Mouse (Mus musculus) heart, embryonic 12.5 days (tissue): ENCODE measurements around the gene Clasrp. TPM values are rescaled to one million over a fixed set of nuclear protein-coding genes. Genes with fewer than 3 reads are reported as not detected.

ENCODE experiments used
- ATAC-seq: fragments of 200-750 bp; cut with Nextera tagmentation; 2 replicates; pipeline ENCODE4 v1.8.0; 2017; ENCODE audit warnings: moderate TSS enrichment, moderate library complexity; ENCODE audit not compliant: insufficient number of reproducible peaks, low FRiP score
- H3K27ac ChIP-seq: fragments of 300-500 bp; sonication (generic); 2 replicates; pipeline ENCODE4 v1.5.1; 2016; ENCODE audit warnings: mild to moderate bottlenecking, moderate library complexity; ENCODE audit not compliant: poor library complexity, severe bottlenecking
- H3K27me3 ChIP-seq: fragments of 300-500 bp; sonication (generic); replicated peaks from 2 replicates; pipeline ENCODE4 v1.6.1; 2016; ENCODE audit warnings: mild to moderate bottlenecking, moderate library complexity
- H3K36me3 ChIP-seq: fragments of 300-500 bp; sonication (generic); 2 replicates; pipeline ENCODE4 v1.6.1; 2016; ENCODE audit warnings: mild to moderate bottlenecking, moderate library complexity
- H3K4me1 ChIP-seq: fragments of 300-500 bp; sonication (generic); replicated peaks from 2 replicates; pipeline ENCODE4 v1.6.1; 2016; ENCODE audit warnings: mild to moderate bottlenecking
- H3K4me2 ChIP-seq: fragments of 300-500 bp; sonication (generic); 2 replicates; pipeline ENCODE4 v1.6.1; 2016; ENCODE audit warnings: mild to moderate bottlenecking, moderate library complexity
- H3K4me3 ChIP-seq: fragments of 300-500 bp; sonication (generic); 2 replicates; pipeline ENCODE4 v1.5.1; 2016; ENCODE audit warnings: mild to moderate bottlenecking
- H3K9ac ChIP-seq: fragments of 300-500 bp; sonication (generic); 2 replicates; pipeline ENCODE4 v1.6.1; 2016; ENCODE audit warnings: mild to moderate bottlenecking, moderate library complexity
- H3K9me3 ChIP-seq: fragments of 300-500 bp; sonication (generic); replicated peaks from 2 replicates; pipeline ENCODE4 v1.6.1; 2016; ENCODE audit warnings: mild to moderate bottlenecking, moderate library complexity
- WGBS: fragments of 180-500 bp; shearing (Covaris S2); methylation state at CpG from one replicate; pipeline ENCODE4 v1.1.7; 2016; 5-methylcytosine and 5-hydroxymethylcytosine counted together
- polyA plus RNA-seq: library from polyadenylated mRNA; unstranded; fragments of >200 nt; fragmentation: Nextera tagmentation; extraction: Ambion mirVana; gene quantifications from 2 replicates; pipeline ENCODE4 v1.2.1, GENCODE M21; 2016

The Clasrp gene
- polyA plus RNA-seq, 1 experiment from 2014 or later: 37.1 TPM

GRCm38 (mm10) chr7:19628536-19629360 lies 24.5 kb upstream of the Clasrp start:
- peak overlapping the region; percentile 69 for H3K27ac ChIP-seq
- H3K4me3 ChIP-seq: peak overlapping the region; percentile 58
- 1% methylated on average over 57 of the region's 57 CpGs for WGBS
- H3K9me3 ChIP-seq: no peaks in the 10 kb centered on the region
- ATAC-seq: peak; percentile 89
- no peaks in the 10 kb centered on the region for H3K4me1 ChIP-seq
- H3K9ac ChIP-seq: peak overlapping the region; percentile 52
- peak overlapping the region; percentile 85 for H3K4me2 ChIP-seq
- H3K36me3 ChIP-seq: peaks cover 21% of the 10 kb centered on the region
- H3K27me3 ChIP-seq: peaks cover 3% of the 10 kb centered on the region; the same call in 1 of the 2 replicates

GRCm38 (mm10) chr7:19628192-19628535 lies 23.9 kb upstream of the Clasrp start:
- Histone ChIP-seq H3K27me3 (peaks cover 4% of the 10 kb centered on the region; the same call in 1 of the 2 replicates), H3K36me3 (peaks cover 15% of the 10 kb centered on the region), H3K4me1 (no peaks in the 10 kb centered on the region), H3K9ac (no peak overlapping the region), H3K9me3 (no peaks in the 10 kb centered on the region), H3K4me3 (peak overlapping the region; percentile 58), H3K27ac (peak overlapping the region; percentile 69; the same call in 1 of the 2 replicates), H3K4me2 (peak overlapping the region; percentile 85)
- ATAC-seq: no peak
- 11% methylated on average over 17 of the region's 17 CpGs for WGBS

- 64% methylated on average over 3 of the region's 3 CpGs for WGBS
- Histone ChIP-seq H3K4me1 (no peaks in the 10 kb centered on the region), H3K27ac (0 out of 2 replicates have a peak overlapping the region, but pooled peaks have one; percentile 69), H3K4me2 (peak overlapping the region; percentile 85), H3K9me3 (no peaks in the 10 kb centered on the region), H3K27me3 (peaks cover 7% of the 10 kb centered on the region; the same call in 1 of the 2 replicates), H3K4me3 (no peak overlapping the region), H3K9ac (no peak overlapping the region), H3K36me3 (peaks cover 10% of the 10 kb centered on the region)
- ATAC-seq: no peak
These were observed 23.4 kb upstream of the Clasrp start for GRCm38 (mm10) chr7:19627721-19628120.

GRCm38 (mm10) chr7:19623433-19623832 lies 19.1 kb upstream of the Clasrp start:
- Histone ChIP-seq H3K4me2 (no peak overlapping the region), H3K27ac (no peak overlapping the region), H3K36me3 (no peaks in the 10 kb centered on the region), H3K27me3 (peaks cover 25% of the 10 kb centered on the region), H3K9ac (no peak overlapping the region), H3K9me3 (no peaks in the 10 kb centered on the region), H3K4me1 (peaks cover 5% of the 10 kb centered on the region), H3K4me3 (no peak overlapping the region)
- no peak for ATAC-seq
- 45% methylated on average over 2 of the region's 2 CpGs for WGBS

- Histone ChIP-seq H3K4me2 (no peak overlapping the region), H3K4me1 (peaks cover 5% of the 10 kb centered on the region), H3K27ac (no peak overlapping the region), H3K27me3 (peaks cover 25% of the 10 kb centered on the region), H3K9ac (no peak overlapping the region), H3K4me3 (no peak overlapping the region), H3K9me3 (no peaks in the 10 kb centered on the region), H3K36me3 (no peaks in the 10 kb centered on the region)
- 34% methylated on average over 6 of the region's 6 CpGs for WGBS
- ATAC-seq: no peak
These were observed 18.0 kb upstream of the Clasrp start for GRCm38 (mm10) chr7:19622241-19622640.

GRCm38 (mm10) chr7:19620811-19621210 lies 16.5 kb upstream of the Clasrp start:
- Histone ChIP-seq H3K36me3 (no peaks in the 10 kb centered on the region), H3K4me2 (no peak overlapping the region), H3K4me1 (peaks cover 5% of the 10 kb centered on the region), H3K9ac (no peak overlapping the region), H3K9me3 (no peaks in the 10 kb centered on the region), H3K27ac (no peak overlapping the region), H3K4me3 (no peak overlapping the region), H3K27me3 (peaks cover 25% of the 10 kb centered on the region)
- 89% methylated on average over 7 of the region's 7 CpGs for WGBS
- no peak for ATAC-seq

- WGBS: 6% methylated on average over 35 of the region's 35 CpGs
- Histone ChIP-seq H3K27me3 (peaks cover 25% of the 10 kb centered on the region), H3K4me2 (peak overlapping the region; percentile 76), H3K9ac (peak overlapping the region; percentile 61), H3K9me3 (no peaks in the 10 kb centered on the region), H3K4me3 (peak overlapping the region; percentile 42), H3K4me1 (peaks cover 5% of the 10 kb centered on the region), H3K36me3 (peaks cover 9% of the 10 kb centered on the region), H3K27ac (no peak overlapping the region)
- ATAC-seq: peak; percentile 60
These were observed 14.9 kb upstream of the Clasrp start for GRCm38 (mm10) chr7:19619004-19619801.

GRCm38 (mm10) chr7:19615036-19615577 lies 10.8 kb upstream of the Clasrp start:
- H3K36me3 ChIP-seq: peaks cover 15% of the 10 kb centered on the region
- 78% methylated on average over 12 of the region's 12 CpGs for WGBS
- no peaks in the 10 kb centered on the region for H3K9me3 ChIP-seq
- H3K4me2 ChIP-seq: no peak overlapping the region
- peaks cover 5% of the 10 kb centered on the region for H3K4me1 ChIP-seq
- H3K27me3 ChIP-seq: peaks cover 7% of the 10 kb centered on the region
- H3K9ac ChIP-seq: no peak overlapping the region
- no peak for ATAC-seq
- no peak overlapping the region for H3K27ac ChIP-seq
- no peak overlapping the region for H3K4me3 ChIP-seq

GRCm38 (mm10) chr7:19610969-19611368 lies 6.7 kb upstream of the Clasrp start:
- no peak for ATAC-seq
- Histone ChIP-seq H3K4me3 (no peak overlapping the region), H3K4me2 (no peak overlapping the region), H3K9ac (no peak overlapping the region), H3K4me1 (no peaks in the 10 kb centered on the region), H3K27me3 (no peaks in the 10 kb centered on the region), H3K9me3 (no peaks in the 10 kb centered on the region), H3K27ac (no peak overlapping the region), H3K36me3 (peaks cover 17% of the 10 kb centered on the region)
- WGBS: 77% methylated on average over 5 of the region's 5 CpGs

- Histone ChIP-seq H3K27ac (no peak overlapping the region), H3K27me3 (no peaks in the 10 kb centered on the region), H3K36me3 (peaks cover 9% of the 10 kb centered on the region), H3K9ac (no peak overlapping the region), H3K9me3 (no peaks in the 10 kb centered on the region), H3K4me3 (no peak overlapping the region), H3K4me1 (no peaks in the 10 kb centered on the region), H3K4me2 (no peak overlapping the region)
- no peak for ATAC-seq
- 82% methylated on average over 12 of the region's 12 CpGs for WGBS
These were observed 5.5 kb upstream of the Clasrp start for GRCm38 (mm10) chr7:19609641-19610332.
